Mouse (Mus musculus) c-Kit-positive CD71-positive TER-119-positive erythroid progenitor cells, embryonic 14.5 days (primary cell): ENCODE measurements around the gene Gpr152.

Source experiments
- DNase-seq: peaks from one replicate; pipeline ENCODE4 v3.0.0-alpha.2; 2013; ENCODE audit warnings: low spot score

The Gpr152 gene

GRCm38 (mm10) chr19:4139446-4139845 is at the start of gene Gpr152:
Gene Gpr152 (plus strand): TSS chr19:4139787.
- DNase-seq, result no peak

GRCm38 (mm10) chr19:4090446-4090845 is 49.1 kb upstream of the Gpr152 start:
- no peak for DNase-seq

- no peak for DNase-seq
Observed at GRCm38 (mm10) chr19:4091383-4091782, 48.2 kb upstream of the Gpr152 start.

DNA sequence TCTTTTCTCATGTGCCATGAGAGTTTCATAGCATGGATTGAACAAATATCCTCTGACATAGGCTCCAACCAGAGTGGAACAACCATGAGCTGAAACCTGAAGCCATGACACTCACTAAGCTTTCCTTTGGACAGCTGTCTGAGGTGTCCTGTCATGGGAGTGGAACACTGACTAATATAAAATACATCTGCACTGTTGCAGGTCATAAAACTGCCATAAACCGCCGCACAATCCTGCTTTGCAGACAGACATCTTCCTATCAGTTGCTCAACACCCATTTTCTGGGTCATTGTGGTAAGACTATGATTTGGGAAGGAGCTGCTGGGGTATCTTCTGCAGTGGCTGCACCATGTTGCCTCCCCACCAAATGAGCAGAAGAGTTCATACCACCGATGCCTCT is 46.8 kb upstream of the Gpr152 start:
- no peak for DNase-seq

GRCm38 (mm10) chr19:4093772-4094171 is 45.8 kb upstream of the Gpr152 start:
- no peak for DNase-seq

GRCm38 (mm10) chr19:4094348-4094747 is 45.2 kb upstream of the Gpr152 start:
- no peak for DNase-seq

DNA sequence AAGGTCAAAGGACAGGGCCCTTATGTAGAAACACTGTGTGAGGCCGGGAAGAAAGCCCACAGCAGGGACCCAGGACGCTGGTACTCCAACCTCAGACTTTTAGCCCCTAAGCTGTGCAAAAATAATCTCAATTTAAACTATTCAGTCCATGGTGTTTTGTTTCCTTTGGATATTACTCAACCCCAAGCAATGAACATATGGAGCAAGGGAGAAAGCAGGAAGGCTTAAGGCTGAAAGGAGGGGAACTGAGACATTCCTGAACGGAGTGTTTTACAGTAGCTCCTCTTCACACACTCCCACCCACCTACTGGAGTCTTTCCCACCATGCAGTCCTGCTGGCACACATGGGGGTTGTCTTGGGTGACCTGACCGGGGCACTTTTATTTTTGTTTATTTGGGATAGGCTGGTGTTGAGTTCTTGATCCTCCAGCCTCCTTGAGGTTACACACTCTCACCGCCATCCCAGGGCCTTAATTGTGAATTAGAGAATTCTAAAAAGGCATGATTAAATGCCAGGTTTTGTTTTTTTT is 44.7 kb upstream of the Gpr152 start:
- DNase-seq, result no peak

- no peak for DNase-seq
Observed at GRCm38 (mm10) chr19:4095802-4096201, 43.8 kb upstream of the Gpr152 start.

DNA sequence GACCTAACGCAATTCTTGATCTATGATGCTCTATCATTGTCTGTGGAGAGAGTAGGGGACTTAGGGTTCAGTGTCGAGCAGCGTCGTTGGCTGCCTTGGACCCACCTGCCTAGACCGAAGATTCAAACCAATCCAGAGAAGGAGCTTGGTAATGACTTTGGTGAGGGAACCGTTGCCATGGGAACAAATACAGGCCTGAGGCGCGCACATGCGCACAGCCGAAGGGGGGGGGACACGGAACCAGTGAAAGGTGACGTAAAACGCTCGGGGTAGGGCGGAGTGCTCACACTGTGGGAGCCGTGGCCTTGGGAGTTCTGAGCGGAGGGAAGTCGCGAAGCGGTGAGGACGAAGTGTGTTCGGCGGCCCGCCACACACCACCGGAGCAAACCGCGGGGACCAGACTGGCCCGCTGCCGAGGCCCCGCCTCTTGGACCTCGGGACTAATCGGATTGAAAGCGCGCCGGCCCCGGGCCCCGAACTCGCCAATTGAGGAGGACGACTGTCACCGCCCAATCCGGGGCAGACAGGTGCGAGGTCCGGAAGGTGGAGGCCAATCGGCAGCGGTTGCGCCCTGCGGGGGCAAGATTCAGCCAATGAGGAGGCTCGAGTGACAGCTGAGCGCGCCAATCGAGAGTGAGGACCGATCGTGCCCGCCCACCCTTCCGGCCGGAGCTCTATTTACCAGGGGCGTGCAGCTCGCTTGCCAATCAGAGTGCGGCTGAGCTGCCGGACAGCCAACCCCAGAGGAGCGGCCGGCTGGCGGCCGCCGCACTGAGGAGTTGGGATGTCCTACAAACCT is 42.7 kb upstream of the Gpr152 start, which contains the start of gene Cdk2ap2:
TSS of gene Cdk2ap2 (plus strand) at position 541 of the 799 bp plus-strand sequence.
- peak; percentile 98 for DNase-seq

- peak; percentile 88 for DNase-seq
Observed at GRCm38 (mm10) chr19:4097441-4097825, 42.2 kb upstream of the Gpr152 start.

GRCm38 (mm10) chr19:4098426-4098825 is 41.2 kb upstream of the Gpr152 start:
- no peak for DNase-seq

GRCm38 (mm10) chr19:4099056-4099455 is 40.5 kb upstream of the Gpr152 start:
- peak; percentile 95 for DNase-seq

DNA sequence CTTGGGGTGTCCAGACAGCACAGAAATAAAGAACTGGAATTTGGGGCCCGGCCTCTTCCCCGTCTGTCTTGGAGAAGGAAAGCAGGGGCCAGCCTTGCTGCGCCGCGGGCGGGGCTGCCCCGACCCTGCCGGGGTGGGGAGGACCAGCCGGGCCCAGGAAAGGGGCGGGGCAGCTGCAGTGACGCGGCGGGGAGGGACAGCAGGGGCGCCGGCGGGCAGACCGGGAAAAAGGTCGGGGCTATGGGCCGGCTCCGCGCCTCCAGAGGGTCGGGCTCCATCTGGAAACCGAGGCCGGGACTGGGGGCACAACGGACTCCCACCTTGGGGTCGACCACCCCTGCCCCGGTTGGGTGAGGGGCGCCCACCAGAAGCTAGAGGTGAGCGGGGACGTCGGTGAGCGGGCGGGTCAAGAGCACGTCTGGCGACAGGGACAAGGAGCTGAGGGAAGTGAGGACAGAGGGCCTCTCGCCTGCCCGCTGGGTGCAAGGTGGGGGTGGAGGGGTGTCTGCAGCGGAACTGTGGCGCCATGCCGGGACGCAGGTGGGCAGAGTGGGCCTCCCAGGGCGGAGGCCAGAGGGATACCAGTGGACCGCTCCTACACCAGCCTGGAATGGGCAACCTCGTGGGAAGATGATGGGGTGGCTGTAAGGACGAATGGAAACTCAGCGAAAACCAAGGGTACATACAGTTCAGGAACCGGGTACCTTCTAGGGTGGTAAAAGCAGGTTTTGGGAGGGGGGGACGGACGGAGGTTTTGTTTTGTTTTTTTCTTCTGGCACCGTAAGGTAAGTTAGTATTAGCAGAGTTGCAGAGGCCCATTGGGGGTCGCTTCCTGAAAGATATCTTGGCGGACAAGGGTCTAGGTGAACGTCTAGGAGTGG is 39.5 kb upstream of the Gpr152 start, which contains the start of gene Pitpnm1:
TSS of gene Pitpnm1 (plus strand) at position 162 of the 881 bp plus-strand sequence.
- DNase-seq, result no peak

GRCm38 (mm10) chr19:4100718-4101261 is 38.8 kb upstream of the Gpr152 start:
- DNase-seq, result no peak

DNA sequence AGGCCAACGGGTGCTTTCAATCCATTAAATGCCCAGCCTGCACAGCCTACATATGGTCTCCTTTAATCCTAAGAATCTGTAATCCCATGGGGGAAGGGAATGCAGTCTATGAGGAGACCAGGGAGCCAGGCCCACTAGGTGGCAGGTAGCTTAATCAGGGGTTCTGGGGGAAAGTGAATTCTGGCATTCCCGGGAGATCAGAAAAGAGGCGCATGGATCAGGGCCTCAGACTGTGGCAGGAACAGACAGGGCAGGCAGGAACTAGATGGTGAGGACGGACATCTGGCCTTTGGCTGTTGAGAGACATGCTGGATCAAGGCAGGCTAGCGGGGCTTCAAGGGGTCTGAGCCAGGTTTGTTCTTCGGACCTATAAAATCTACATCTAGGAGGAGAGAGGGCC is 38.1 kb upstream of the Gpr152 start:
- no peak for DNase-seq

DNA sequence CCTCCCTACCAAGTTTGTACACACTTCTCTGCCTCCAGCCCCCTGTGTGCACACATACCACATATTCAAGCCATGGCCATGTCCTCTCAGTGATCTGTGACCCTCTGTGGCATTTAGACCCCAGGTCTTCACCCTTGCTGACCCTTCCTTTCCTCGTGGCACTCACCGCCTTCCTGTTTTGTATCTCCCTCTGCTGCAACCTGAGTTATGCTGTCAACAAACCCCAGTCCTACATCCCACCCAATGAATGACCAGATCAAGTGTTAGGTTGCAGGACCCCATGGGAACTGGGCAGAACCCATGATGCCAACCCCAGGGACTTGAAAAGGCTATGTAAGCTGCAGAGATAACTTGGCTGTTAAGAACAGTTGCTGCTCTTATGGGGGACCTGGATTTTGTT is 37.5 kb upstream of the Gpr152 start:
- DNase-seq, result no peak

DNA sequence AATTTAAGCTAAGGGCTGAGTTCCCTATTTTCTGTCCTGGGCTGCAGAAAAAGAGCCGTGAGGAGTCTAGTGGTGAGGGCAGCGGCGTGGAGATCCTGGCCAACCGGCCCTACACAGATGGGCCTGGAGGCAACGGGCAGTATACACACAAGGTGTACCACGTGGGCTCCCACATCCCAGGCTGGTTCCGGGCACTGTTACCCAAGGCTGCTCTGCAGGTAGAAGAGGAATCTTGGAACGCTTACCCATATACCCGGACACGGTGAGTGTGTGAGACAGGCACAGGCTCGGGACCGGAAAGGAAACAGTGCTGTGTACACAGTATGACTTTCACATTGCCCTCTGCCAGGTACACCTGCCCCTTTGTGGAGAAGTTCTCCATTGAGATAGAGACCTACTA is 37.0 kb upstream of the Gpr152 start:
- DNase-seq, result no peak

- no peak for DNase-seq
Observed at GRCm38 (mm10) chr19:4103294-4103693, 36.3 kb upstream of the Gpr152 start.

GRCm38 (mm10) chr19:4103792-4104191 is 35.8 kb upstream of the Gpr152 start:
- no peak for DNase-seq

DNA sequence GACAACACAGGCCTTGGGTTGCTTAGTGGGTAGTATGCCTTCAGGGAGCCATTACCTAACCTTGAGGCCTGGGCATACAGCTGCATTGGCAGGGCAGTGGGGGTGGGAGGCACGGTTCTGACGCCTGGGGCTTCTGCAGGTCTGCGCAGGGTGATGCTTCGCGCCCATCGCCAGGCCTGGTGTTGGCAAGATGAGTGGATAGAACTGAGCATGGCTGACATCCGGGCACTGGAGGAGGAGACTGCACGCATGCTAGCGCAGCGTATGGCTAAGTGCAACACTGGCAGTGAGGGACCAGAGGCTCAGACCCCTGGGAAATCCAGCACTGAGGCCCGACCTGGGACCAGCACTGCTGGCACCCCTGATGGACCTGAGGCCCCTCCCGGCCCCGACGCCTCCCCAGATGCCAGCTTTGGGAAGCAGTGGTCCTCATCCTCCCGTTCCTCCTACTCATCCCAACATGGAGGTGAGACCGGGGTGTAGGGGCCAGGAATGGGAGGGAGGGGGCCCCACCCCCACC is 34.9 kb upstream of the Gpr152 start:
- no peak for DNase-seq

DNA sequence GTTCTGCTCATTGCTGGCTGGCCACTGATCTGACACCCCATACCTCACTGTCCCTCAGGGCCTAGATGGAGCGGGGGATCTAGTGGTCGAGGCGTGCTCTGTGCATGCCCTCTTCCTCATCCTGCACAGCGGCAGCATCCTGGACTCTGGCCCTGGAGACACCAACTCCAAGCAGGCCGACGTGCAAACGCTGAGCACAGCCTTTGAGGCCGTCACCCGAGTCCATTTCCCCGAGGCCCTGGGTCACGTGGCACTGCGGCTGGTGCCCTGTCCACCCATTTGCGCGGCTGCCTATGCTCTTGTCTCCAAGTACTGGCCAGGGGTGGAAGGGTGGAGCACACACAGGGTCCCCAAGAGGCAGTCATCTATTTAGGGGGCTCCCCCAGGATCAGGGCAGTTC is 32.9 kb upstream of the Gpr152 start:
- DNase-seq, result no peak

DNA sequence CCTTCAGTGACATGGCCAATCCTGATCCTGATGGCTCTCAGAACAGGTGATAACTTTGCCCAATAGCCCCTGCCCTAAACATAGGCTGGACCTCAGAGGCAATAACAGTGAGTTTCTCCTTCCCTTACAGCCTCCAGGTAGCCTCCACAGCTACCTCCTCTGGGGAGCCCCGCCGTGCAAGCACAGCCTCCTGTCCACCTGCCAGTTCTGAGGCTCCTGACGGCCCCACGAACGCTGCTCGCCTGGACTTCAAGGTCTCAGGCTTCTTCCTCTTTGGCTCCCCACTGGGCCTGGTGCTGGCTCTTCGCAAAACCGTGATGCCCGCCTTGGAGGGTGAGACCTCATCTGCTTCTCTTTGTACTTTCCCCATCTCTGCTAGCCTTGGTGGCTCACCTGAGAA is 31.1 kb upstream of the Gpr152 start:
- no peak for DNase-seq
